Mouse (Mus musculus) cerebellum, postnatal 4 days (tissue): ENCODE results near the gene Mark4.

Experiments used
- DNase-seq, 2 experiments: peaks; one replicate each; pipeline ENCODE4 v3.0.0; 2022; ENCODE audit warnings: low spot score in 2 of 2, mixed read lengths in 1 of 2

Mark4 gene

DNA sequence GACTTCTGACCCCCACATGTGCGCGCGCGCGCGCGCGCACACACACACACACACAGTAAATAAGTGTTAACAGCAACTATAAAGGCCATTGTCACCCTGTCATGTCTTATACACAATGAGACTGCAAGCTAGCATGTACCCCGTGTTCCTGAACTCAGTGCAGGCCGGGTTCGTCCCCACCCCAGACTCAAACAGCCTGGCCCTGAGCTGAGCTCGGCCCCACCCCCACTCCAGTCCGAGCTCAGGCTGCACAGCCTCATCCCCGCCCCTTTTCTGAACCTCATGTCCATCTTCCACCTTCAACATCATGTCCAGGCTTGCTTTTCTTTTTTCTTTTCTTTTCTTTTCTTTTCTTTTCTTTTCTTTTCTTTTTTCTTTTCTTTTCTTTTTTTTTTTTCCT, 11.7 kb upstream of the Mark4 start:
- DNase-seq = no peak

DNA sequence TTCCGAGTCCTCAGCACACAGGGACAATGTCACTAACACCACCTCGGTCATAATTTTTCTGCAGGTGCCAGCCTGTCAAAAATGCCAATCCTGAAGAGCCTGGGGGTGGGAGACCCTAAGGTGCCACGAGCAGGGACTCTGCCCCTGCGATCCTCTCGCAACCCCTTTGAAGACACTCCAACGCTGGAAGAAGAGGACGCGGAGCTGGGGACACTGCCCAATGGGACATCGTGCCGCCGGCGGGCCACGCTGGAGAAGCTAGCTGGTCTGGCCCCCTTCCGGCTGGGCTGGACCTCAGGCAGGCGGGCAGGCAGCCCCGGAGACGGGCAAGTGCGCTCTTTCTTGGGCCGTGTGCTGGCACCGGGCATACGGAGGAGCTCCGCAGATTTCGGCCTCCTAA, 10.8 kb upstream of the Mark4 start:
- no peak for DNase-seq

DNA sequence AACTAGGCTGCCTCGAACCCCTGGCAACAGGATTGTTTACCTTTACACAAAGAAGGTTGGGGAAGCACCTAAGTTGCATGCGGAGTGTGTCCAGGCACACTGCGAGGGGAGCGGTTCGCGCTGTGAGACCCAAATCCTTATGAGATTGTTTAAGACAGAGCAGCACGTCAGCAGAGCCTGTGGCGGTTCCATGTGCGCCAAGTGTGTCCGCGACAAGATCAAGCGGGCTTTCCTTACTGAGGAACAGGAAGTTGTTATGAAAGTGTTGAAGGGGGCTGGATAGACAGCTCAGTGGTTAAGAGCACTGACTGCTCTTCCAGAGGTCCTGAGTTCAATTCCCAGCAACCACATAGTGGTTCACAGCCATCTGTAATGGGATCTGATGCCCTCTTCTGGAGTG, 9.7 kb upstream of the Mark4 start:
- no peak for DNase-seq

DNA sequence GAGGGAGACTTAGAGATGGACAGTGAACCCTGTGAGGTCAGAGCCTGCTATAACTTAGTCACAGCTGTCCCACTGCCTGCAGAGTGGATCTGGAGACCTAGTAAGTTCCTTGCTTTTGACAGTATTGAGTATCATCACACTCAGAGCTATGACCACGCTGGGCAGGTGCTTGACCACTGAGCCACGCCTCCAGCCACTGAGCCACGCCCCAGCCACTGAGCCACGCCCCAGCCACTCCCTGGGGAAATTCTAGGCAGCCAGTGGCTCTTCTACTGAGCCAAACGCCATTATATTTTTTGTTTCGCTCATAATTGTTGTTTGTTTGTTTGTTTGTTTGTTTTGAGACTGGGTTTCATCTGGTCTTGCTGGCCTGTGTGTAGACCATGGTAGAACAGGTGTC, 9.0 kb upstream of the Mark4 start:
- DNase-seq = no peak

DNA sequence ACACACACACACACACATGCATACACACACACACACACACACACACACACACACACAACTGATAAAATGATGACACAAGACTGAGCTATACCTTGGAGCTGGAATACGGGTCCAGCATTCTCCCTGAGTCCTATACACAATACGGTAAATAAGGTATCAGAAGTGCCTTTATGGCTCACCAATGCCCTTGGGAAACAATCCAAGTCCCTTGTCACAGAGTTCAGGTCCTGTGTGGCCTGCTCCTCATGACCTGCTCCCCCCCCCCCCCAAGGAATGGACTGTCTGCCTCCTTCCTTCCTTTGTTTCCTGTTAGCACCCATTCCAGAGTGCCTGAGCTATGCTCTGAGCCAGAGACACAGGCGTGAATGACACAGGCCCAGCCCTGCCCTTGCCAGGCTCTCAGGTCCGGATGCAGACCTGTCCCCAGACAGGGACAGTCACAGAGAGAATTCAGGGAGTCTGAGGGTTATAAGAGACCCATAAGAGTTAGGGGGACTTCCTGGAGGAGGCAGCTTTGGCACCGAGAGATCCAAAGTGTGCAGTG, 8.1 kb upstream of the Mark4 start:
- no peak for DNase-seq

DNA sequence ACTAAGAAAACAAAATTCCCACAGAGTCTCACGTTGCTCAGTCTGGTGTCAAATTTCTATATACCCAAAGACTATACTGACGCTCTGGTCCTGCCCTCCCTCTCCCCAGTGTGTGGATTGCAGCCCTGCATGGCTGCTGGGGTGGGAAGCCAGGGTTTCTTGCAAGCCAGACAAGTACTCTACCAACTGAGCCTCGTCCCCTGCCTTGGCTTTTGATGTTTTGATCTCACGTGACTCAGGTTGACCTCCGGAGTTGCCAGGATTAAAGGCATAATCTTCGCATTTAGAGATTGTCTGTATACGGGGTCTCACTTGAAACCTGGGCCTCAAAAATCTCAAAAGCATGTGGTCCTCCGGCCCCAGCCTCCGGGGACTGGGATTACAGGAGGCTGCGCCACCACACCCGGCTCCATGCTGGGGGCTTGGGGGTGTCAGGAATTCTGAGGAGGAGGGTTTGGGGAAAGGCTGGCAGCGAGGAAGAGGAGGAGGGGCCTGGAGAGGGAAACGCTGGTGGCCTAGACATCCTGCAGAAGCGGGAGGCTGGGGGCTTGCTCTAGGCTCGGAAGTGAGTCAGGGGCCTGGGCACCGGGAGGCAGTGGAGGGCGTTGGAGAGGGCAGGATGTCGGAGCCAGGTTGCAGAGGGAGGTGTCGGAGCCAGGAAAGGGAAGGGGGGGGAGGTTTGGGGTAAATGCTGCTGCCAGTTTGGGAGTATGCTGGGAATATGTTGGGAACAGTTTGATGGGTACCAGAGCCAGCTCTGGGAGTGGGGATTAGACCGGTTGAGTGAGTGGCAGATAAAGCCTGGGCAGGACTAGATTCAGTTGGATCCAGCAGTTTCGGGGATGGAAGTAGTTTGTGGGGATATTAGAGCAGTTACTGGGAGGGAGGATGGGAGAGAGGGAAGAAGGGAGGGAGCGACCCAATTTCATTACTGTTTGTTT, 6.0 kb upstream of the Mark4 start:
- DNase-seq = no peak

DNA sequence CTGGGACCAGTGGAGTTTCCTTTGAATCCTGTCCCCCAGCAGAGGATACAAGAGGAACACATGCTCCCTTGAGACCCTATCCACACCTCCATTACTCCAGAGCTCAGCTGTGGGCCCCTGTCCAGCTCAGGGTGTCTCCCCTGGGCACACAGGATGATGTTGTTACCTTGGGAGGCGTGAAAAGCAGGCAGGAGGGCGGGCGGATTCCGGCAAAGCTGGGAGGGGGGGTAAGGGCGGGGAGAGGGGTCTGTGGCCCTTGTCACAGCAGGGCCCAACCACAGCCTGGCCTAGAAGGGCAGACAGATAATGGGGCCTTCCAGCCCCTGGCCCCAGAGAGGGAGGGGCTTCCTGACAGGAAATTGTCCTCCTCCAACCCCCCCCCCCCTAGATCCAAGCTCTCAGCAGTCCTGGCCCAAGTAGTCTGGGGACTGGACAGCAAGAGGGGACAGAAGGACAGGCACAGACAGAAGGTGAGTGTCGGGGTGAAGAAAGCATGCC, 4.3 kb upstream of the Mark4 start, which contains the start of gene Exoc3l2:
Gene Exoc3l2, plus strand, starts transcription at position 448 of the 498 bp plus-strand sequence.
- no peak for DNase-seq

DNA sequence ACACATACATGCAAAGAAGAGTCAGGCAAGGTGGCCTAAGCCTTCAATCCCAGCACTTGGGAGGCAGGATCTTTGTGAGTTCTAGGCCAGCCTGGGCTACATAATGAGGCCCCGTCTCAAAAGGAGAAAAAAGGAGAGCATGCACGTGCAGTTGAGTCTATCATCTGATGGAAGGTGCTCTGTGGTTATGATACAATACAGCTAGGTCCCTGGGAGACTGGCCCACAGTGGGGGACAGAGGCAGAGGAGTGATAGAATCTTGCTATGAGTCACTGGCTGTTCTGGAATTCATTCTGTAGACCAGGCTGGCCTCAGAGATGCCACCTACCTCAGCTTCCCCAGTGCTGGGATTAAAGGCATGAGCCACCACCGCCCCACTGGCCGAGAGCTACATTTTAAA, 3.8 kb upstream of the Mark4 start:
- DNase-seq = no peak

DNA sequence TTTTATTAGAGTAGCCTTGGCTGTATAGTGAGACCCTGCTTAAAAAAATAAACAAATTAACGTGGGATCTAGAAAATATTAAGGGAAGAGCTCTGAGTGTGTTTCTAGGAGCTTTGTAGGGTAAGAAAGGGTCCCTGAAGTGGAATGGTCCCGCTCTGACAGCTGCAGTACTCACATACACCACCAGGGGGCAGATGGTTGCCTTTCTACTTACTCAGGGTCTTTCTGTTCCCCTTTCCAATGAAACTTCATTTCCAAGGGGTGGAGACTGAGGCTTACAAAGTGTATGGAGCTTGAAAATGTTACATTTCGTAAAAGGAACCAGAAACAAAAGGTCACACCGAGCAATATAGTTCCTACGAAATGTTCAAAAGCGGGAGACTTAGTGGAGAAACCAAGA, 2.9 kb upstream of the Mark4 start:
- DNase-seq = peak; percentile 77 to 89

DNA sequence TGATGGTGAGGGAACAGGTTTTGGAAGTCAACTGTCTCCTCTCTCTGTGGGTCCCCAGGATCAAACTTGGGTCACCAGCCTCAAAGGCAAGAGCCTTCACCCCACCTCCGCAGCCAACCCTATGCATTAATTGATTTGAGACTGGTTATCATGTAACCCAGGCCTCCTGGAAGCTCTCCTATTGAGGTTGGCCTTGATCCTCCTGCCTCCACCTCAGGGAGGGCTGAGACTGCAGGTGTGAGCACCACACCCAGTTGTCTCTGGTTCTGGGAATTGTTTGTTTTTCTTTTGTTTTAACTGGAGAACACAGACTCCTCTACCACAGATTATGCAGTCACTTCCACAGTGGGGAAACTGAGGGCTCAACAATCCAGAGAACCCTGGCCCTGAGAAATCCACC, 1.9 kb upstream of the Mark4 start:
- no peak for DNase-seq

DNA sequence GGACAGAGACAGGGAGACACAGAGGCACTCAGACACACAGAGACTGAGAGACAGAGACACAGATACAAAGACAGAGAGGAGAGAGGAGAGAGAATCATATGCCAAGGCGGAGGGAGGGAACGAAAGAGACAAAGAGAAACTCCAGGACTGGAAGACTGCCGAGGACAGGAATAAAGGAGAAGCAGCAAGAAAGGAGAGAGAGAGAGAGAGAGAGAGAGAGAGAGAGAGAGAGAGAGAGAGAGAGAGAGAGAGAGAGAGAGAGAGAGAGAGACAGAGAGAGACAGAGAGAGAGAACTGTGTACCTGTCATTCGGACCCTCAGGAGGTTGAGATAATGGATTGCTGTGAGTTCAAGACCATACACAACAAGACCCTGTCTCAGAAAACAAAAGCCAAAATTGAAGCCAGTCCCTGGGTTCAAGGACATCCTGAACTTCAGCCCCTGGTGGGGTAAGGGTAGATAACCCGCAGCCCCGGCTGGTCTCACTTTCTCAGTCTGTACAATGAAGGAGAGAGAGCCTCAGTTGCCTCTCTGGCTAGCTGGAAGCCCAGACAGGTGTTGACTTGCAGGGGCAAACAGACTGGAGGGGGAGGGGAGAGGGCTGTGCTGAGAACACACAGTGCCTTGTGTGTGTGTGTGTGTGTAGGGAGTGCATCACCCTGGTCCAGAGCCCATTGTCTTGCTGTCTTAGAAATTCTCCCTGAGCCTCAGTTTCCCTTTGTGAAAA, 686 bp upstream of the Mark4 start:
- no peak for DNase-seq

DNA sequence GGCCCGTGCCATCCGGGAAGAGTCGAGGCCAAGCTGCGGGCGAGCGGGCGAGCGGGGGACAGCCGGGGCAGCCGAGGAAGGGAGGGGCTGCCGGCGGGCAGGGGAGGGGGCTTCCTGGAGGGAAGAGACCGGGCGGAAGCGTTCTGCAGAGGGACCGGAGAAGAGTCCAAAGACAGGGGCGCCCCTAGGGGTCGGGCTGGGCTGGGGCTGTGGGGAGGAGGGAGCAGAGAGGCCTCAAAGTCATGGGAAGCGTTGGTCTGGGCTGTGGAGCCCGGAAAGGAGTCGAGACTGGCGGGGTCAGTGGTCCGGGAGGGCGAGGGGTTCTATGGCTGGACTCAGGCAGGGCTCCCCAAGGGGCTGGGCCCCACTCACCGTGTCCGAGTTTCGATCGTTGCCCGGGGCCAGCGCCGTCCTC, 542 bp downstream of the Mark4 start:
- peak; percentile 58 to 76 for DNase-seq

DNA sequence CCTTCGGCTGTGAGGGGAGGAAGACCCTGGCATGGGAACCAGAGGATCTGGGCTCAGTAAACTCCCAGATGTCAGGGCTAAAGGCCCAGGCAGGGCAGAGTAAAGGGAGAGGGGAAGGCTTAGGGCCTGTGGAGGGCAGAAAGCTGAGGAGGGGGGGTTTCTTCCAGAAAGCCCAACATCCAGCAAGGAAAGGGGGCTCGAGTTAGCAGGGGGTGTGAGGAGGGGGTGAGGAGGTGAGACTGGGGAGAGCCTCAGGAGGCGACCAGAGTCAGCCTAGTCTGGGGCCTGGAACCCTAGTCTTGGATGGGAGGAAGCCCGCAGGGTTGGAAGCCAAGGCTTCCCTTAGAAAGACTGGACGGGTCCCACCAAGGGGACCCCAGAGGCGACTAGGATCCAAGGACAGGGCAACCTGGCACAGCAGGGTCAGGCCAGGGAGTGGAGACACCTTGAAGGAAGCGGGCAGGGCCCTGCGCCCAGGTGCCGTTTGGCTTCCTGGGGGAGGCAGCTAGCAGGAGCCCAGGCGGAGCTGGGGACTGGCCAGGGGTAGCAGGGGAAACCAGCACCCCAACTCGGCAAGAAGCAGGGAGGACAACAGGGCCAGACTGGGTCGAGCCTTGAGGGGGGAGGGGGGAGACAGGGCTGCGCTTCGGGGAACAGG, 1.1 kb downstream of the Mark4 start:
- DNase-seq = no peak

DNA sequence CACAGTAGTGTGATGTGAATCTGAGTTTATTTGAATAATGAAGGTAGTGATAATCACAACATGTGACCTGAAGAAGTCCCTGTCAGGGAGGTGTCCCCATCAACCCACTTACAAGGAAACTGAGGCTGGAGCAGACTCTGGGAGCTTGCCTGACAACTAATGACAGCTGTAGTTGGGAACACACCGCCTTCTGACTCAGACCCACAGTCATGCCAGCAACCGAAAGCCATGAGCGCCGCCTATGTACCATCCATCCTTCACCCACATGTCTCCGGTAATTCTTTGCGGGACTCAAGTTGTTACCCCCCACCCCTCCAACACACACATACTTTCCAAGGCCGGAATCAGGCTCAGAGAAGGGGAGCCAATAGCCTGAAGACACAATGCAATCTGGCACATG, 2.0 kb downstream of the Mark4 start:
- DNase-seq = no peak

DNA sequence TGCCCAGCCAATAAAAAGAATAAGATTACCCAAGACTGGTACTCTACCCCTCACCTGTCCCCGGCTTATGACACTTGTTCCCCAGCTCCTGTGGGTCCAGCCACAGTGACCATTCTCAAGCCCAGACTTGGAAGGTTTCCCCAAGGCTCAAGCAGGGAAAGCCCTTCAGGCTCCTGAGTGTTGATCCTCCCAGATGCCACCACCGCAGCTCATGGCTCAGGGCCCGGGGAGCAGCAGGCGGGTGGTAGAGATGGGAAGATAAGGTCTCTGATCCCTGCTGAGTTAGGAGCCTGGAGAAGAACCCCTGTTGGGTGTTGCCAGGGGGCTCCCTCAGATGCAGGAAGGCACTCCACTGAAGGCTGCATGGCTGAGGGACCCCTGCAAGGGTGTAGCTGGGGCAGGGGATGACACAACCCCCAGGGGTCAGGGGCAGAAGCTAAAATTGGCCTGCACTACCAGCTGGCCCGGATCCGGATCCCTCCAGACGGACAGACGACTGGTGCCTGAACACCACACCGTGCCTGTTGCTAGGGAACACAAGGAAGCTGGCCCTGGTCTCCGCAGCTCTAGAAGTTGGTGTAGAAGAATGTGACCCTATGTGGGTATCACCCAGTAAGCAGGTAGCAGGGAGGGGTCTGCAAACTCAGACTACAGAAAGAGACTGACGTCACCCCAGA, 2.7 kb downstream of the Mark4 start:
- no peak for DNase-seq

DNA sequence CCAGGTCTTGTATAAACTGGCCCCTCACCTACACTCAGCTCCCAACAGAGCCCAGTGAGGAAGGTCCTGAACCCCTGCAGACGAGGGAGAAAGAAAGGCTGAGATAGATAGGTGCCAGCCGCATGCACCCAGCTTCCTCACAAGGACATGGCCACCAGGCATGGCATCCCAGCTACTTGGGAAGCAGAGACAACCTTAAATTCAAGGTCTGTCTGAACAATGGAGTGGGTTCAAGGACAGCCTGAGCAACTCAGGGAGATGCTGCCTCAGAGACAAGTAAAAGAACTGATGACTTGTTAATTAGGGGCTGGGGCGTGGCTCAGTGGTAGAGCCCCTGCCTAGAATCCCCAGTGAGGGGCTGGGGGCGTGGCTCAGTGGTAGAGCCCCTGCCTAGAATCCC, 3.4 kb downstream of the Mark4 start:
- no peak for DNase-seq

DNA sequence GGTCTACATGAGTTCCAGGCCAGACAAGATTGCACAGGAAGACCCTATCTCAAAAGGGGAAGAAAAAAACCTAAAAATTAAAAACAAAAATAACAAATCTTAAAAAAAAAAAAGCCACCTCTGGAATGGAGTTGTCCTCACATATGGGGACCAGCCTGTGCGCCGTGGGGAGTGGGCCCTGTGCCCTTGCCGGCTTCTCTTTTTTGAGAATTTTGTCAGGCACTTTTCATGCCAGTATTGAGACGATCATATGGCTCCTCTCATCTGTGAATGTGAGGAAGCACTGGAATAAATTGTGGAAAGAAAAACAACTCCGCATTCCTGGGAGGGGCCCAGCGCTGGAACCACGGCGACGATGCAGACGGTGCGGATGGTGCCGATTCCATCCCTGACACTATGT, 9.5 kb downstream of the Mark4 start:
- DNase-seq = no peak

DNA sequence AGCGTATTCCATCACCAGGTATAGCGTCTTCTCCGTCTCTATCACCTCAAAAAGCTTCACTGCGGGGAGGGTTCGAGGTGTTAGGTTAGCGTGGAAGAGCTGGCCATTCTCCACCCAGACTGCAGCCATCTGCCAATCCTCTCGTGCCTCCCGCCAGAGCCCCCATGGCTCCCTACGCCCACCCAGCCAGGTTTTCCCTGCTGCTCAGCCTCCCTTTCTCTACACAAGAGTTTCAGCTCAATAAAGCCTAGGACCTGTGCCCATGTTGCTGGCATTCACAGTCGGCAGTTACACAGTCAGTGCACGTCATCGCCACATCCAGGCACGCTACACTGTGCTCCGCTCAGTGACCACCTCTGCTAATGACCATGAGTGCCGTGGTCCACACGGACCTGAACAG, 10.9 kb downstream of the Mark4 start:
- DNase-seq = no peak

DNA sequence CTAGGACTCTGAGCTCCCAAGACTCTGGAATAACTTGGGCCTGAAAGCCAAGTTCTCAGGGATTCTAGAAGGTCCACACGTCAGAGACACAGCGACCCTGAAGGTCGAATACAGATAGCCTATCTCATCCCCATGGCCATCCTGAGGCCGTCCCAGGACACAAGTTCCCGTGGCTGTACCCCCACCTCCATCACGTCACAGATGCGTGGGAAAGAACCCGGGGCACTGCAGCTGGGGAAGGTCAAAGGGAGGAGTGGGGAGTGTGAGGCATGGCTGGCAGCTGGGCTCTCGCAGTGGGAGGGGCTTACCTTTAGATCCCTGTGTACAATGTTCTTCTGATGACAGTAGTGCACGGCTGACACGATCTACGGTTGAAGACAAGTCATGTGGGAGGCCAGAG, 13.8 kb downstream of the Mark4 start:
- no peak for DNase-seq

DNA sequence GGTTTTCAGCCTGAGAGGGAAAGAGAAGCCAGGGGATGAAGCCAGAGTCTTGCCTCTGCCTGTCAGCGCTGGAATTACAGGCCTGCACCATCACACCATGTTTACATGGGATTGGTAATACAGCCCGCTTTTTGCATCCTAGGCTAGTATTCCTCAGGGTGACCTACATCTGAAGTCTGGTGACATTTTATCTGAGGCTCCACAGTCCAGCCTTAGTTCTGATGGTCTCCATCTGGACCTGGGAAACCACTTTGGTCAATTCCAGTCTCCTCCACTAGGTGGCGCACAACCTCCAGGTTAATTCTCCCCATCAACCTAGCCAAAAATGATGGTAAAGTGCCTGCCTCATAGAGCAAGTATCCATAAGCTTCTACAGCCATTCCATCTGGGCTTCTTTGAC, 15.3 kb downstream of the Mark4 start:
- peak; percentile 85 to 89 for DNase-seq

DNA sequence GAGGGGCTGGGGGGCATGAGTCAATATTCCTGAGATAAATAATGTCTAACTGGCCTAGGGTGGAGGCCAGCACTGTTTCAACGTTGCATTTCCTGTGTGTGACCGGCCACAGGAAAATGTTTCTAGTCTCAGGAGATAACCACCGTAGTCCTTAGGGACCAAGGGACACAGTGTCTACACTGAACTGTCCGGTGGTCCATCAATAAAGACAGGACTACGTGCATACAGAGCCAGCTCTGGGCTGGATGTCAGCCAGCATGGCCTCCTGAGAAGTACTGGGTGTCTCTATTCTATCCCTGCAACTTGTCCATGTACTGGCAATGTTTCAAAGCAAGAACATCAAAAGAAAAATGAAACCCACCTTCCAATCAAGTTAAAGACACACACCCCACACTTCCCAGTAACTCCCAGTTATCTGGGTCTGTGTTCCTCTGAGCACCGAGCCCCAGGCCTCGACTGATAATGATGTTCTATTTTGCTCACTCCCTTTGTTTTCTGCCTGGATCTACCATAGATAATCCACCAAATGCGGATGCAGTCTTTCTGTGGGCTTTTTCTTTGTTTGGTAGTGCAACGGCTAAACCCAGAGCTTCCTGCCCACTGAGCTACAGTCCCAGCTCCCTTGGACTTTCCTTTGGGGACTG, 17.1 kb downstream of the Mark4 start:
- no peak for DNase-seq
